Mouse (Mus musculus) erythroblast, embryonic 14.5 days (primary cell): Measurements from ENCODE around the gene Slc2a3. TPM values are rescaled to one million over a fixed set of nuclear protein-coding genes. Genes with fewer than 3 reads are reported as not detected.
"Not testable (repeated sequence)": the region's sequence is repeated elsewhere in the genome, so short reads cannot be mapped to it uniquely, and the experiment has no call there.

ENCODE experiments used
- H3K27me3 ChIP-seq: 2 replicates; pipeline ENCODE4 v1.6.1; 2012; ENCODE audit warnings: inconsistent platforms; ENCODE audit not compliant: control insufficient read depth
- H3K36me3 ChIP-seq: 2 replicates; pipeline ENCODE4 v1.6.1; 2012; ENCODE audit warnings: mild to moderate bottlenecking, inconsistent platforms; ENCODE audit not compliant: control insufficient read depth
- H3K4me1 ChIP-seq: 2 replicates; pipeline ENCODE4 v1.6.1; 2012; ENCODE audit warnings: inconsistent platforms; ENCODE audit not compliant: control insufficient read depth
- H3K4me3 ChIP-seq: replicated peaks from 2 replicates; pipeline ENCODE3; 2012; ENCODE audit warnings: moderate library complexity, mild to moderate bottlenecking, inconsistent platforms
- H3K9me3 ChIP-seq: 2 replicates; pipeline ENCODE4 v1.6.1; 2012; ENCODE audit warnings: low read length, inconsistent platforms, mixed read lengths; ENCODE audit not compliant: control insufficient read depth
- GATA1 ChIP-seq: IDR thresholded peaks from 2 replicates; pipeline ENCODE4 v1.6.1; 2012; ENCODE audit warnings: low read length, inconsistent platforms, mixed read lengths
- TAL1 ChIP-seq: IDR thresholded peaks from 3 replicates; pipeline ENCODE4 v1.6.1; 2012; ENCODE audit warnings: low read length, inconsistent platforms, mixed read lengths
- polyA plus RNA-seq: library from polyadenylated mRNA; stranded (reverse); fragments of >175 nt; gene quantifications from 2 replicates; pipeline ENCODE4 v1.2.3, GENCODE M21; 2012

Gene Slc2a3
- polyA plus RNA-seq, 1 experiment = 0.48 TPM

DNA sequence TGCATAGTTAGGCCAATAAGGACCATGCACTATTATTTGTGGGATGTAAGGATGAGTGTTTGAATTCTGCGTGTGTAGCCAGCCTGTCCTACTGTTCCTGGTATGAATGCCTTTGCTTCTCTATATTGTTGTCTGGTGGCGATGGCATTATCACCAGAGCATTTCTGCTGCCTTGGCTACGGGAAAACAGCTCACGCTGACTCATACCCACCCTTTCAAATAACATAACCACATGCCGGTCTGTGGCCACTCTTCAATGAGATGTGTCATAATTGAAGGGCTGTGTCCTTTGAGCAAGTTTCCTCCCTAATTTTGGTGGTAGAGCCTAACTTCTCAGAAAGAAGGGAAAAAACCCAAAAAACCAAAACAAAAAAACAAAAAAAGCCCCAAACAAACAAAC lies 42.7 kb downstream of the Slc2a3 start:
- H3K36me3 ChIP-seq = no peaks in the 10 kb centered on the region
- TF ChIP-seq GATA1 (no peak), TAL1 (no peak)
- H3K27me3 ChIP-seq = no peaks in the 10 kb centered on the region; the same call in 1 of the 2 replicates
- H3K4me1 ChIP-seq = peaks cover 51% of the 10 kb centered on the region
- H3K9me3 ChIP-seq = no peaks in the 10 kb centered on the region
- no peak overlapping the region for H3K4me3 ChIP-seq

DNA sequence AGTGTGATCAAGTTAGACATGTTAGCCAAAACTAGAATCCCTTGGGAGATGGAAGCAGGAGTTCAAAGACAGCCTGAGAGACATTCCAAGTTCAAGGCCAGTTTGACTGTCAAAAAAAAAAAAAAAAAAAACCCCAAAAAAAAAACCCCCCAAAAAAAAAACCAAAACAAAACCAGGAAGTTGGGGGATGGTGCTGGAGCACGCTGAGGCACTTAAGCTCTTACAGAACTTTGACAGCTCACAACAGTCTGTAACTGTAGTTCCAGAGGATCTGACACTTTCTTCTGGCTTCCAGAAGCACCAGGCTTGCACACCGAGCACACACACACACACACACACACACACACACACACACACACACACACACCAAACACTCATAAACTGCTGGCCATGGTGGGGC lies 45.5 kb downstream of the Slc2a3 start:
- Histone ChIP-seq H3K4me1 (peaks cover 22% of the 10 kb centered on the region), H3K27me3 (no peaks in the 10 kb centered on the region), H3K9me3 (no peaks in the 10 kb centered on the region), H3K4me3 (no peak overlapping the region), H3K36me3 (no peaks in the 10 kb centered on the region)
- TF ChIP-seq TAL1 (no peak), GATA1 (no peak)

DNA sequence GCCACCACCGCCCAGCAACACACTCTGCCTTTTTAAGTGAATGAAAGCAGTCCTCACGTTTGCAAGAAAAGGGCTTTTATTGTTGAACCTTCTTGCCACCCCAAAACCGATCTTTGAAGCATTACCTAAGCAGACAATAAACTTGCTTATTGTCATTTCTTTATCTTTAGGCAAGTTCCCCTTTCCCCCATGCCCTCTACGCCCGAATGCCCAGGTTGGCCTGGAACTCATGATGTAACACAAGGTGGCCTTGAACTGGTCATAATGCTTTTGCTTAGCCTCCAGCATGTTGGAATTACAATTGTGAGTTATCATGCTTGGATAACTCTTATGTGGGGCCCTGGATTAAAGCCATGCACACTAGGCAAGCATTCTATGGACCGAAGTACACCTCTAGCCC lies 50.9 kb downstream of the Slc2a3 start:
- Histone ChIP-seq H3K9me3 (no peaks in the 10 kb centered on the region), H3K27me3 (no peaks in the 10 kb centered on the region), H3K4me1 (no peaks in the 10 kb centered on the region), H3K36me3 (no peaks in the 10 kb centered on the region), H3K4me3 (no peak overlapping the region)
- no peak for TF ChIP-seq TAL1
- no peak for TF ChIP-seq GATA1

DNA sequence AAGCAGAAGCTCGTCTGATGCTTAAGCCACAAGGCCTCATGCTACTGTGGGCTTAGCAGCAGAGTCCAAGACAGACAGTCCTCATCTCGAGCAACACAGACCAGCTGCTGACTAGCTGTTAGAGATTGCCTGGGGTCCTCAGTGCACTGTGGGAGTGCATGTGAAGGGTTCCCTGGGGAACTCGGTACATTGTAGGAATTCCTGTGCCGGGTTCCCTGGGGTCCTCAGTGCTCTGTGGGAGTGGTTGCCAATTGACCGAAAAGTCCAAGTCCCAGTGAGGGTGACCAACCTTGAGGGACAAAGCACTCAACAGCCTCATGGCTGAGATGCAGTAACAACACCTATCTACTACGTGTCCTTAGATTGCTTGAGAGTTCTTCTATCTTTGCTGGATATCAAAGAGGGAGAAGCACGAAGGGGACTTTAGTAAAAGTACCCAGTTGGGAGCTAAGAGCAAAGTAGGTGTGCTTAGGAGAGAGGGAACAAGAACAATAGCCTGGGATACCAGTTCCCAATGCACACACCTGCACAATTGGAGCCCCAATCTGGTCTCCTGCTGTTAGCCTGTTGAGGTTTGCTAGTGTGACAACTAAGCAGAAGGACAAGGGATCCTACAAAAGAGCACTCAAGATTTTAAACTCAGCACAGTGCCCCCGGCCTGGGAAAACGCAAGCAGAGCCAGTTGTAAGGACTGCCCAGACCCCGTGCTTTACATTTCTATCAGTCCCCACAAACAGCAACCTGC lies 56.8 kb downstream of the Slc2a3 start:
- Histone ChIP-seq H3K27me3 (peaks cover 38% of the 10 kb centered on the region), H3K4me3 (no peak overlapping the region), H3K4me1 (peaks cover 23% of the 10 kb centered on the region), H3K36me3 (no peaks in the 10 kb centered on the region), H3K9me3 (no peaks in the 10 kb centered on the region)
- TF ChIP-seq TAL1 (no peak), GATA1 (no peak)

DNA sequence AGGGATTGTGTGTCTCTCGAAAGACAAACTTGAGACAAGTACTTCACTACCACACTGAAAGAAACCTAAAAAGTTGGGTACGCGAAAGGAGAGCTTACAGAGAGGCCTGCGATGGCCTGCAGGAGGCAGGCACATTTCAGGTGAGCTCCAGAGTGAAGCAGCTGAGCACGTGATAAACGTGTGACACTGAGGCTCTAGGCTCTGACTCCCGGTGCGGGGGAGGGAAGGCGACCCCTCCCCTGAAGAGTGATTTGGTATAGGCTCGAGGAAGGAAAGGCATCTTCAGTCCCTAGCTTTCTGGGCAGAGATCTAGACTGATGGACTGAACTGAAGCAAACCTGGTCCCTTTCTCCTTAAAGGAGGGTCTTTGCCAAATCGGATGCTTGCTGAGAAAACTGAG lies 58.1 kb downstream of the Slc2a3 start:
- TF ChIP-seq TAL1 = no peak
- no peak for TF ChIP-seq GATA1
- peaks cover 38% of the 10 kb centered on the region for H3K27me3 ChIP-seq
- H3K36me3 ChIP-seq = no peaks in the 10 kb centered on the region
- no peak overlapping the region for H3K4me3 ChIP-seq
- H3K9me3 ChIP-seq = no peaks in the 10 kb centered on the region
- H3K4me1 ChIP-seq = peaks cover 24% of the 10 kb centered on the region

DNA sequence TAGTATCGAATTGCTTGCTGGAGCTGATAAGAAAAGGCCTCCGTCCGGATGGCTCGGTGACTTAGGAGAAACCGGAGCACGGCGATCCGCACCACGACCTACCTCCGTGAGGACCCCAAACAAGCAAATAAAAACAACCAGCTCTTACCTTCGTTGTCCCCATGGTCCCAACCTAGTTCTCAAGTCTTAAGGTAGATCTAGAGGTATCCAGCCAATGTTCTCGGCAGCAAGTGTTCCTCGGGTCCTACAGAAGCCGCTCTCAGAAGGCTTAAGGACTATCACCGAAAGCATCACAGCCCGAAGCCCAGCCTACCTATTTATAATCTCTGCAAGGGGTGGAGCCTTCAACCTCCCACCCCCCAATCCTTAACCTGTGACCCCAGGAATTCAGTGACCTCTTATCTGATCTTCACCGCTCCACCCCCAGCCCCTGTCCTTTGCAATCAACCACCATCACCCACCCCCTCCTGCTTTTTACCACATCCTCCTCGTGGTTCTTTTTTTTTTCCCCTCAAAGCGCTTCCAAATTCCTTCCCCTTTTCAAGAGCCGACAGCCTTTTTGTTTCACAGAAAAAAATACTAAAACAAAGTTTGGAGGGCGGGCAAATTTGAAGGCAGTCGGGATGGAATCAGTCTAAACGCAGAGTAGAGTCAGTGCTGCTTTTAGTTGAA lies 59.1 kb downstream of the Slc2a3 start:
- Histone ChIP-seq H3K4me3 (peak overlapping the region; percentile 34), H3K27me3 (peaks cover 38% of the 10 kb centered on the region), H3K36me3 (no peaks in the 10 kb centered on the region), H3K9me3 (no peaks in the 10 kb centered on the region), H3K4me1 (peaks cover 24% of the 10 kb centered on the region)
- no peak for TF ChIP-seq TAL1
- no peak for TF ChIP-seq GATA1

DNA sequence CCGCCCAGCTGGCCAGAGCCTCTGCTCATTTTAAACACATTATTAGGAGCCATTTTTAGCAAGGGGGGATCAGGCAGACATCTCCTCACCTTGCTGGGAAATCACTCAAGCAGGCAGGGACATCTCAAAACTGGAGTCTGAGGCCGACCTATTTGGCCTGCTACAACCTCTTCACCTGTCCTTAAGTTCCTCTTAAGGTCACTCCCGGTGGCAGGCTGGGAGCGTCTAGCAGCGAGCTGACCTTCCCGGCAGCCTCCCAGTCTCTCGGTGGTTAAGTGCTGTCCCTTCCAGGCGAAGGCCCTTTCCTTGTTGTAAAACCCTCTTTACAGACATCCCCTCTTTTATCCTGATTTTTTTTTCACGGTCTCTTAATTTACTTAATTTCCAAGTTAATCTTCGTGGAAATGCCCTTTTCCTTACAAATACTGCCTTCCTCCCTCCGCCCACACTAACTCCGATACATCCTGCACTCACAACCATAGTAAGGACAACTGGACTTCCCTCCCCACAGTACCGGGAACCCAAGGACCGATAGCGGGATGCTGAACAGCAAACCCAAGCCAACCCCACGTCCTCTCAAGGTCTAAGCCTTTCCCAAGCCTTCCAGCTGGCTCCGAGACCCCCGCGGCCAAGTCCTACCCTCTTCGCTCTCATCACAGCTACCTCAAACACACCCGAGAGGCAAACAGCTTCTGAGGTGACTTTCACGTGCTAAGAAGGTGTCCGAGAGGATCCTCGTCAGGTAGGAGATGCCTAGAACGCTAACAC lies 59.8 kb downstream of the Slc2a3 start:
- Histone ChIP-seq H3K9me3 (no peaks in the 10 kb centered on the region), H3K4me1 (peaks cover 24% of the 10 kb centered on the region), H3K27me3 (peaks cover 38% of the 10 kb centered on the region), H3K36me3 (no peaks in the 10 kb centered on the region), H3K4me3 (peak overlapping the region; percentile 34)
- TF ChIP-seq GATA1 (no peak), TAL1 (no peak)

DNA sequence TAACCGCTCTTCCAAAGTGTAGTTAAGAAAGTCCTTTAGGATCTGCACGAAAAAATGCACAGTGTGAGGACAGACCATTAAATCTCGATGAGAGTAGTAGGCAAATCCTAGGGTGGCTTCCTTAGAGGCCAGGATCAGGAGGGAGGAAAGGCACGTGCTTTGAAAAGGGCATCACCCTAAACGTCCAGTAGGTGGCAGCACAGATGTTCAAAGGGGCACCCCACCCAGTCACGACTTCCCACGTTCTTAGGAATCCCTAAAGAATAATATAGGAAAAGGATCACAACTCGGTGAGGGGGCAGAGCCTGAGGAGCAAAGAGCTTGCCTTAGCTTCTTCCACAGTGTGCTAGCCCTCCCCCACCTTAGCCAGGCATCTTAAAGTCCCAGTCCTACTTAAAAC lies 61.5 kb downstream of the Slc2a3 start:
- Histone ChIP-seq H3K36me3 (peaks cover 9% of the 10 kb centered on the region), H3K4me3 (no peak overlapping the region)
- TF ChIP-seq TAL1 (no peak), GATA1 (no peak)

DNA sequence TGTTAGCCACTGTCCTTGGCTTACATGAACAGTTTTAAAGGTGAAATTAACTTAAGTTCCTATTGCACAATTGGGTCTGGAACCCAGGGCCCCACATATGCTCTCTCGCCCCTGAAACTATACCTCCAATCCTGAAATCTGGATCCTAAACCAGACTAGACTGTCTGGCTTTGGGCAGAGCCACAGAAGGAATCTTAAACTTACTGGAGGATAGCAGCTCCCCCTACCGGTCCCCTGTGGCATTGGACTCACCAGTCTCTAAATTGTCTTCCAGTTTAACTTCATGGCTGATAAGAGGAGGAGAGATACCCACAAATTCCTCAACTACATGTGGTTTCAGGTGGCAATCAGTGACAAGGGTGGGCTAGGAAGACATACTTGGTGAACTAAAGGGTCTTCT lies 81.5 kb downstream of the Slc2a3 start:
- no peaks in the 10 kb centered on the region; the same call in 1 of the 2 replicates for H3K4me1 ChIP-seq
- H3K27me3 ChIP-seq = no peaks in the 10 kb centered on the region
- TF ChIP-seq TAL1 (no peak), GATA1 (no peak)
- no peaks in the 10 kb centered on the region for H3K9me3 ChIP-seq
- no peaks in the 10 kb centered on the region for H3K36me3 ChIP-seq
- no peak overlapping the region for H3K4me3 ChIP-seq

More for the DNA sequence above, 61.5 kb downstream of the Slc2a3 start:
- Histone ChIP-seq H3K9me3 (no peaks in the 10 kb centered on the region), H3K27me3 (peaks cover 38% of the 10 kb centered on the region), H3K4me1 (peaks cover 24% of the 10 kb centered on the region)

DNA sequence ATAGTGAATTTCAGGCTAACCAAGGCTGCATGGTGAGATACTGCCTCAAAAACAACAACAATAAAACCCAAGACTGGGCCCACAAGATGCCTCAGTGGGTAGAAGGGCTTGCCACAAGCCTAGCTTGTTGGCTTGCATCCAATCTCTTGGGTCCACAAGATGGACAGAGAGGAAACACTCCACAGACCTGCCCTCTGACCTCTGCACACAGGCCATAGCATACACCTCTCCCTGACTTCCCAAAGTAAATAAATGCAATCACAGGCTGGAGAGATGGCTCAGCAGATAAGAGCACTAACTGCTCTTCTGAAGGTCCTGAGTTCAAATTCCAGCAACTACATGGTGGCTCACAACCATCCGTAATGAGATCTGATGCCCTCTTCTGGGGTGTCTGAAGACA lies 83.2 kb downstream of the Slc2a3 start:
- not testable (repeated sequence) for H3K9me3 ChIP-seq, H3K27me3 ChIP-seq, H3K4me3 ChIP-seq, H3K4me1 ChIP-seq, H3K36me3 ChIP-seq
